Mouse (Mus musculus): Measurements from ENCODE around the gene Adamts17. TPM values are rescaled to one million over a fixed set of nuclear protein-coding genes. Genes with fewer than 3 reads are reported as not detected.

The Adamts17 gene
- total RNA-seq, 2 experiments from 2014 or later: 0.67 to 1.2 TPM

- no peak for DNase-seq
Measured at GRCm38 (mm10) chr7:66846582-66846981, 7.0 kb downstream of the Adamts17 start.

GRCm38 (mm10) chr7:66847299-66847698 is 7.8 kb downstream of the Adamts17 start:
- DNase-seq: no peak

GRCm38 (mm10) chr7:66849316-66849715 is 9.8 kb downstream of the Adamts17 start:
- no peak for DNase-seq

GRCm38 (mm10) chr7:66852164-66852563 is 12.6 kb downstream of the Adamts17 start:
- DNase-seq: no peak

GRCm38 (mm10) chr7:66857610-66858009 is 18.1 kb downstream of the Adamts17 start:
- no peak for DNase-seq

- DNase-seq: no peak
Measured at GRCm38 (mm10) chr7:66858247-66859075, 18.9 kb downstream of the Adamts17 start.

- no peak for DNase-seq
Measured at GRCm38 (mm10) chr7:66859220-66859619, 19.7 kb downstream of the Adamts17 start.

- DNase-seq: peak; percentile 29
Measured at GRCm38 (mm10) chr7:66866944-66867718, 27.6 kb downstream of the Adamts17 start.

GRCm38 (mm10) chr7:66867719-66868501 is 28.4 kb downstream of the Adamts17 start:
- peak; percentile 33 for DNase-seq

- no peak for DNase-seq
Measured at GRCm38 (mm10) chr7:66871520-66871919, 32.0 kb downstream of the Adamts17 start.

- DNase-seq: no peak
Measured at GRCm38 (mm10) chr7:66871940-66872511, 32.5 kb downstream of the Adamts17 start.

GRCm38 (mm10) chr7:66873235-66873634 is 33.7 kb downstream of the Adamts17 start:
- DNase-seq: no peak

GRCm38 (mm10) chr7:66891431-66891830 is 51.9 kb downstream of the Adamts17 start:
- DNase-seq: no peak

- no peak for DNase-seq
Measured at GRCm38 (mm10) chr7:66892096-66892495, 52.6 kb downstream of the Adamts17 start.

GRCm38 (mm10) chr7:66902376-66902775 is 62.8 kb downstream of the Adamts17 start:
- DNase-seq: peak; percentile 30

- peak; percentile 66 for DNase-seq
Measured at GRCm38 (mm10) chr7:66903014-66903413, 63.5 kb downstream of the Adamts17 start.

GRCm38 (mm10) chr7:66905941-66906340 is 66.4 kb downstream of the Adamts17 start:
- DNase-seq: no peak

GRCm38 (mm10) chr7:66912866-66913265 is 73.3 kb downstream of the Adamts17 start:
- peak; percentile 57 for DNase-seq

GRCm38 (mm10) chr7:66923595-66923994 is 84.1 kb downstream of the Adamts17 start:
- DNase-seq: no peak

GRCm38 (mm10) chr7:66924104-66924503 is 84.6 kb downstream of the Adamts17 start:
- no peak for DNase-seq

- DNase-seq: peak; percentile 83
Measured at GRCm38 (mm10) chr7:66929263-66929662, 89.7 kb downstream of the Adamts17 start.

- no peak for DNase-seq
Measured at GRCm38 (mm10) chr7:66931291-66931690, 91.8 kb downstream of the Adamts17 start.

All from gastrocnemius, postnatal 25 days (tissue).